Mouse (Mus musculus) right cerebral cortex, postnatal 36 days (tissue): ENCODE measurements around the gene Iglon5.

Source experiments
- DNase-seq, 2 experiments: peaks; one replicate each; pipeline ENCODE4 v3.0.0; 2022; ENCODE audit warnings: low spot score in 2 of 2, mixed read lengths in 1 of 2

Gene Iglon5

DNA sequence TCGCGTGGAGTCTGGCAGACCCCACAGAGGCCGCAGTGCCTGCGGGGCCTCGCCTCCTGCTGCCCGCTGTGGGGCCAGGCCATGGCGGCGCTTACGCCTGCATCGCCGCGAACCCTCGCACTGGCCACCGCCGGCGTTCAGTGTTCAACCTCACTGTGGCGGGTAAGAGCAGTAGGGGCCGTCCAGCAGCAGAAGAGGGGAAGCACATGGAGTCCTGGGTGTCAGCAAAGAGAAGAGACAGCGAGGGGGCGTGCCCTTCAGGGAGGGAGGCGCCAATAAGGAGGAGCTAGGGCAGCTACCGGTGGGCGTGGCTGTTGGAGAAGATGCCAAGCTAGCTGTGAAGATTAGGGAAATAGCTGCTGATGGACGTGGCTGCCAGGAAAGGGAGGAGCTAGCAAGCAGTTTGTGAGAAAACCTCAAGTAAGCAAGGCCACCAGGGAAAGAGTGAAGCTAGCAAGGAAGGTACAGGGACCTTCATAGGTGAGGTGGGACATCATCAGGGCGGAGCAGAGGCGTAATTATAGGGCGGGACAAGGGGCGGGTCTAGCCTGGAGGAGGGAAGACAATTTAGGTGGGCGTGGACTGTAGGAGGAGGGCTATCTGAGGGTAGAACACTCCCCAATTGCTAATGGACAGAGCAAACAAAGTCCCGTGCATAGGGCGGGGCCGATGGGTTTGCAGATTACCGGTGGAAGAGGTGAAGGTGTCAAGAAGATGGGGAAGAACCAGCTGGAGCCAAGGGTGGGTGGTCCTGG is 24.4 kb downstream of the Iglon5 start:
- peak; percentile 64 to 74 for DNase-seq

DNA sequence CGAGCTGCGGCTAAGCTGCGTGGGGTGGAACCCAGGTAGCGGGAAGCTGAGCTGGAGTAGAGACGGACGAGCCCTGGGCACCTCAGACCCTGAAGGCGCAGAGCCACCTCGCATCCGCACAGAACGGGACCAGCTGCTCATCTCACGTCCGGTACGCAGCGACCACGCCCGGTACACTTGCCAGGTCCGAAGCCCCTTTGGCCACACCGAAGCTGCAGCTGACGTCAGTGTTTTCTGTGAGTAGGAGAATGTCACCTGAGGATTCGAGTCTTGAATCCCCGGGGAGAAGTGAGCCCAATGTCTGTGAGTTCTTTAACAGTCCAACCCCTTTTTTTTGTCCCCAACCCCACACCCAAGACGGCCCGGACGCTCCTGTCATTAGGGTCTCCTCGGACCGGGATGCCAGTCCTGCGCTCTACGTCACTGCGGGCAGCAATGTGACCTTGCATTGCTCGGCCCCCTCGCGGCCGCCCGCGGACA is 25.0 kb downstream of the Iglon5 start:
- DNase-seq = no peak

DNA sequence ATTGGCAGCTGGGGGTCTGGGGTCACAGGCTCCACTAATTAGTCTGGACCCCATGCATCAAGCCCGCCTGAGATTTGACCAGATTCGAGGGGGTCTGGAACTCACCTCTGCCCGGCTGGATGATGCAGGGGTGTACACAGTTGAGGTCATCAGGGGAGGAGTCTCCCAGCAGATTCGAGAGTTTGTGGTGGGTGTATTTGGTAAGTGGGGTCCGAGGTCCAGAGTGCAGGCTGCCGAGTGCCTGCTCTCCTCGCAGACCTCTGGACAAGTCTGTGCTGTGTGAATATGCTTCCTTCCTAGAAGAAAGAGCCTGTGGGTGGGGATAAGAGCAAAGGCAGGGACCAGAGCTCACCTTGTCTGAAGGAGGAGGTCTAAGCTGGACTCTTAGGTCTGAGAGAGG is 25.9 kb downstream of the Iglon5 start:
- DNase-seq = no peak

DNA sequence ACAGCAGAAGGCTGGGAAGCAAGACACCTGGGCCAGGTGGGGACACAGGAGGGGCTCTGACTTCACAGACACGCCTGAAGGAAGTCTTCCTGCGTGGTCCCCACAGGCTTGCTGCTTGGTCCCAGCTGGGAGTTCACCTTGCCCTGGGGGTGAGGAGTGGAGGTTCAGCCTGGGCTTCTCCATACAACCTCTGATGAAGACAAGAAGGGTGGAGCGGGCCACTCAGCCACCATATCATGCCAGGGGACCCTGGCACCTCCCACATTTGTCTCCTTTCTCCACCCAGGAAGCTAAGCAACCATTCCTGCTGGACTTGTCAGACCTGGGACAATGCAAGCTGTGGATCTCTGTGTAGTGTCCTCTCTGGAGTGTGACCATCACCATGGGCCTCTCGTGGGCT is 27.0 kb downstream of the Iglon5 start, which contains the start of gene Vsig10l:
Vsig10l (plus strand) TSS at position 301 of the 400 bp plus-strand sequence.
- DNase-seq = no peak

DNA sequence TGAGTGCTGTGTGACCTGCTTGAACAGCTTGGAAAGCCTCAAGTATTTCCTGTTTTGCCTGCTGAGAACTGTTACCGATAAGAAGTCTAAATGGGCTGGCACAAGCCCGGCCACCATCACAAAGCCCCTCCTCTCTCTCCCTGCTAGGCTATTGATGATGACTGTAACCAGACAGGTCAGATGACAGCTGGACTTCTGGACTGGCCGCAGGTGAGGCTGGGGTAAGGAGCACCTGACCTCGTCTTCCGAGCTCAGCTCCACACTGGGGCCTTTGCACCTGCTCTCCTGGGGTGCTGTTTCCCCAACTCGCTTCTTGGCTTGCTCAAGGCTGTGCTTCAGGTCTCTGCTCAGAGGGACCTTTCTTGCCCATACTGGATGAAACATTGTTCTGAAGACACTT is 35.5 kb downstream of the Iglon5 start:
- DNase-seq = no peak

DNA sequence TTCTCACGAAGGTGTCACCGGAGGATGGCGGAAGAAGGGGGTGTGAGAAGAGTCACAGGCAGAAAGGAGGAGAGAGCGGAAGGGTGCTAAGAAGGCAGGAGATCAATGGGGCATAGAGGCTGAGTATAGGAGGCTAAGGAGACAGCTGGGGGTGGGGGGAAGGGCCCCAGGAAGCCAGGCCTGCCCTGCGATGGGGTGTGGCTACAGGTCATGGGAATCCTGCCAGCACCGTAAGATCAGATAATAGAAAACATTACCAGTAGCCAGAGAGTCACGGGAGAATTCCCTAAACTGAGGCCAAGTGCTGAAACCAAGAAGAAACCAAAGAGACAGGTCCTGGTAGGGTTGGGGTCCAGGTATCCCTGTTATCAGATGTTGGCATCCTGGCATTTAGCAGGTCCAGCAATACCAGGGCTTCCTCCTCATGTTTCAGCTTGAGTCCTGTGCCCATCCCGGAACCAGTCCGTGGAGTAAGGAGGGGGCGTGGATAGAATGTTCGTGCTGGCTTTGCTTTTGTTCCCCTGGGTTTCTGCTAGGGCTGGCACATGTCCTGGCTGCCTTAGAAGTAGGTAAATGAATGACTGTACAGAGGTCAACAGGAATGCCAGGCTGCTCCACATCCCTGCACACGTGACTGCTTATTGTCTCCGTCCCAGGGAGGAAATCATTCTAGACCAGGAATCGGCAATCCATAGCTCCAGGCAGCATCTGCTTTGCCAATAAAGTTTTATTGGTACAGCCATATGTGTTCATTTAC is 36.1 kb downstream of the Iglon5 start:
- no peak for DNase-seq

DNA sequence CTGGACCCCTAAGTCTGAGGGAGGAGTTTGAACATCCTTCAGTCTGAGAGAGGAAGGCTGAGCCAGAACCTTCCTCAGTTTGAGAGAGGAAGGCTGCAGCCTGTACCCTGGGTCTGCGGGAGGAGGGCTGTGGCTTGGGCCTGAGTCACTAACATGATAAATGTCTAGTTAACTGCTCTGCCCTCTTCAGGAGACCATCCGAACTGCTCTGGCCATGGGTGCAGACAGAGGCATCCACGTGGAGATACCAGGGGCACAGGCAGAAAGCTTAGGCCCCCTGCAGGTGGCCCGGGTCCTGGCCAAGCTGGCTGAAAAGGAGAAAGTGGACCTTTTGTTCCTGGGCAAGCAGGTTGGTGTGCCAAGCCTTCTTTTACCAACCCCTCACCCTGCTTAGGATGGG is 37.3 kb downstream of the Iglon5 start:
- no peak for DNase-seq

DNA sequence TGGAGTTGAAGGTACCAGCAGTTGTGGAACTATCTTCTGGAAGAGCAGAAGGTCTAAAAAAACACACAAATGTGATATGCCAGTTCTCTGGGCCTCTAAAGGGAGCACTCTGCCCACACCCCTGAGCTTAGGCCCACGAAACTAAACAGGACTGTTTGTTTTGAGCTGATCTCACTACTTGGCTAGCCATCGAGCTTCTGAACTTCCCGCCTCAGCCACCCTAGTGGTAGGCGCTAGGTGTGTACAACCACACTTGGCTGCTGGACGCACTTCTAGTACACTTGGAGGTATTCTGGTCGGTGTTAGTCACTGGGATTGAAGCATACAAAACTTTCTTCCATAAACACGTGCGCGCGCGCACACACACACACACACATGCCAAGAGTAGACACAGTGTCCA is 38.1 kb downstream of the Iglon5 start:
- DNase-seq = no peak

DNA sequence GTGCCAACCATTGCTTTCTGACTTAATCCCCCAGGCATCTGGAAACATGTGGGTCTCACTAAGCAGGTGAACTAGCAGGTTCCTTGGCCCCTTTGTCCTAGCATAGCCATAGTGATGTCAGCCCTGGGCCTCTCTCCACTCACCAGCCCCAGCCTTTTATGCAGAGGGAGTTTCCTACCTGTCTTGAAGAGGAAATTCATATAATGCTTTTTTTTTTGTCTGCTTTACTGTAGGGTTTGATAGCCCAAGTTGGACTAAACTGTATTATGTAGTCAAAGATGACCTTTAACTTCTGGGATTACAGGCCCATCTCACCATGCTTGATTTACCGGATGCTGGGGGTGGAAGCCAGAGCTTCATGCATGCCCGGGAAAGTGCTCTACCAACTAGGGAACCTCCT is 40.1 kb downstream of the Iglon5 start:
- DNase-seq = no peak

DNA sequence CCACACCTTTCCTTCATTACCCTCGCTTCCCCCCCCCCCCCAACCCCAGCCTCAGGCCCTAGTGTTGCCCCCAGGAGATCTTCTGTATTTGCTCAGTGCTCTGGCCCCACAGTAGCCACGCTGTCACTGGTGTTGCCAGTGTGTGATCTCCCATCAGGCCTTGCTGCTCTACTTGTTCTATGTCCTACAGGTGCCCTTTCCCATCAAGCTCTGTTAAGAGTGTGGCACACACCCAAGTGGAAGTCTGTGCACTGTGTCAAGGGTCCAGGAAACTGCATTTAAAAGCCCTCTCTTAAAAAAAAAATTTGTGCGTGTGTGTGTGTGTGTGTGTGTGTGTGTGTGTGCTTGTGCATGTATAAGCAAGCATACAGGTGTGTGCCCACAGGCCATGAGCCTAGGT is 41.6 kb downstream of the Iglon5 start:
- DNase-seq = no peak

DNA sequence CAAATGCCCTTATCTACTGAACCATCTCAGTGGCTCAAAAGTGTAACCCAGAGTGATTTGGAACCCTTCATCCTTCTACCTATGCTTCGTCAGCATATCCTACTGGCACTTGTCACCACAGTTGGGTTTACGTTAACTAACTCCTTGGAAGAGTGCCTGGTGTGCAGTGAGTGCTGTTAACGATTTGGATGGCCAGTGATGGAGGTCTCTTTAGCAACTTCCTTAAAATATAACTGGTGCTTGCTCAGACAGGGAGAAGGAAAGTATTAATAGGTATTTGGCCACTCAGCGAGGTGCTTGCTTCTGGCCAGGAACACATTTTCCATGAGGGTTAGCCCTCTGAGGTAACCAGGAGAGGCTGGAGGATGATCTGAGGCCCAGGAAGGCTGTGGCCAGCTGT is 42.1 kb downstream of the Iglon5 start:
- no peak for DNase-seq

DNA sequence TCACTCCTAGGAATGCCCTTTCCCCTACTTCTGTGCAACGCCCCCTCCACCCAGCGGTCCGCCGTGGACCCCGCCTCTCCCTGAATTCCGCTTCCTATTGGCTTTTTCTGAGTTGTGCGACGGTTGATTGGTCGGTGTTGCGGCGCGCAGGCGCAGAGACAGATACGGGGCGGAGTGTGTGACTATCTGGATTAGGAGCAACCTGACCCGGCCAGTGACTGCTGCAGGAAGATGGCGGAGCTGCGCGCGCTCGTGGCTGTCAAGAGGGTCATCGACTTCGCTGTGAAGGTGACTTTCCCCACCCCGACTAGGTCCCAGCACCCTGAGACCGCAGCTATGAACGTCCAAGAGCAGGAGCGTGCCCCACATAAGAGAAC is 46.0 kb downstream of the Iglon5 start, which contains the start of the genes Etfb and Gm45233:
Etfb (plus strand) TSS at position 167 of the 377 bp plus-strand sequence.
Gm45233 (plus strand) TSS at position 212 of the 377 bp plus-strand sequence.
- peak; percentile 93 to 96 for DNase-seq

DNA sequence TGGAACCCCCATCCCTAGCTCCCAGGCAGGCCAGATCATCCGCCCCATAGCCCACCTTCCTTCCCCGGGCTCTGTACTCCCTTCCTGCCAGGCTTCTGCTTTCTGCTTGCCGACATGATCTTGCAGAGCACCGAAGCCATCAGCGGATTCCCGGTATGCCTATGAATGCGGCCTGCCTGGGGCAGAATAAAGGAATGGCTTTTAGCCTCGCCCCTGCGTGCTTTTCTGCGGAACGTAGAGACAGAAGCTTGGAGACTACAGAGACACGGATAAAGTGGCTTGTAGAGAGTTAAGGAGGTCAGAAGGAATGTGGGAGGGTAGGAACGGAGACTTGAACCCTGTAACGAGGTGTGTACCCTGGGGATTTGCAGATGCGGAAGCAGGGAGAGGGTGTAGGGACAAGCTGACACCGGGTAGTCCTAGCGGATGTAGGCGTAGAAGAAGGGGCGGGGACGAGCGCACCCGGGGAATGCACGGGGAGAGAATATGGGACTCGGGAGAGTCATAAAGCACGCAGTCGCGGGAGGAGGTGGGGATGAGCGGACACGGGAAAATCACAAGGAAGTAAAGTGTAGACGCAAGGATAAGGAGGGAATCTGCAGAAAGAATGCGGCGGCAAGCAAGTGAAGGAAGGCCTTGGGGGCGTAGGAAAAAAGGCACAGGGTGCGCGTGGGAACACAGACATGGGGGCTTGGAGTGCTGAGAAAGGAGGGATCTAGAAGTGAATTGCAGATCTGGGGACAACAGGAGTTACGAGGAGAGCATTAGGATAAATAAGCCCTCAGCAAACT is 46.6 kb downstream of the Iglon5 start:
- peak; percentile 40 to 58 for DNase-seq

DNA sequence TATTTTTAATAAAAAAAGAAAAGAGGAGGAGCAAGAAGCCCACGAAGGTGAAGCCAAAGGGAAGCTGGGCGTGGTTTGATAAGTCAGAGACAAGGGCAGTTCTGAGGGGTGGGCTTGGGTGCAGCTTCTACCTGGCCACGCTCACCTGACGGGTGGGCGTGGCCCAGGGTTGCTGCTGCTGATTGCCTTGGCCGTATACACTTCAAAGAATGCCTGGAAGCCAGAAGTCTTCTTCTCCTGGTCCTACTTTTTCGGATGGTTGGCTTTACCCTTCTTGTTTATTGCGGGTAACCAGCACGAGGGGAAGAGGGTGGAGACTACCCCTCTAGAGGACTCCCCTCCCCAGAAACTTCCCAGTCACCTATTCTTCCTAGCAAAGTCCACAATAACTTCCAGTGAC is 47.2 kb downstream of the Iglon5 start:
- DNase-seq = no peak

DNA sequence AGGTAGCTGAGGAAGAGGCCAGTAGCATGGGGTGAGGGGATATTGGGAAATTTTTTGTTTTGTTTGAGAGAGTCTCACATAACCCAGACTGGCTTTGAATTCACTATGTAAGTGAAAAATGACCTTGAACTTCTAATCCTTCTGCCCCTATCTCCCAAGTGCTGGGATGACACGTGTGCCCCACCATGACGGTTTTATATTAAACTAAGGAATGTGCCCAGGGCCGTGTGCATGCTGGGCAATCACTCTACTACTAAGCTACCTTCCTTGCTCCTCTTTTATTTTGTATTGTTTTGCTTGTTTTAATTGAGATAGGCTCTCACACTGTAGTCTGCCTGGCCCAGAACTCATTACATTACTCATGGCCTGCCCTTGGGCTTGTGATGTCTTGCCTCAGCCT is 48.8 kb downstream of the Iglon5 start:
- no peak for DNase-seq

DNA sequence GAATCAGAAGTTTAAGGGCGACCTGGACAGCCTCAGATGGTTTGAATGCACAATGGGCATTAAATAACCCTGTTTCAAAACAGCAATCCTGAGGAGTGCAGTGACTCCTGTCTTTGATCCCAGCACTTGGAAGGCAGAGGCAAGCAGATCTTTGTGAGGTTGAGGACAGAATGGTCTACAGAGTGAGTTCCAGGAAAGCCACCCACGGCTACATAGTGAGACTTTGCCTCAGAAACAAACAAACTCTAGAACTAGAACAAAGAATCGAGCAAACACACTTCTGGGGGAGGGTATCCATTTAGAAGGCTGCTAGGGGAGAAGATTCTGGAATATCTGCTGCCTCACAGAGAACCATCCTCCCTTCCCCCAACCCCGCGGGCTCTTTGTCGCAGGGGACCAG is 49.4 kb downstream of the Iglon5 start, which contains the start of gene Cldnd2:
Cldnd2 (plus strand) TSS at position 301 of the 400 bp plus-strand sequence.
- DNase-seq = no peak

DNA sequence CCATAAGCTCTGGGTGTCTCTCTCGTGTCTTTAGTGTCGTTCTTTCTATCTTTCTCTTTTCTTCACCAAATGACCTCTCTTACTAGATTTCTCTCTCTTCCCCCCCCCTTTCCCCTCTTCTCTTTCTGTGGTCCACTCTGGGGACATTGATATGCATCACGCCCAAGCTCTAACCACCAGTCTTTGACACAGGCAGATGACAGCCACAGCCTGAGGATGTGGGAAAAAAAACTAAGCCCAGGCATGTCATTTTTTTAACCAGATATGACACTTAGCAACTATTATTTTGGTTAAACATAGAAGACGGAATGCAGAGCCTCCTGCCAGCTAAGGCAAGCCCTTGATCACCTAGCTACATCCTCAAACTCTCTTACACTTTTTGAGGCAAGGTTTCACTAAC is 51.3 kb downstream of the Iglon5 start:
- DNase-seq = no peak

DNA sequence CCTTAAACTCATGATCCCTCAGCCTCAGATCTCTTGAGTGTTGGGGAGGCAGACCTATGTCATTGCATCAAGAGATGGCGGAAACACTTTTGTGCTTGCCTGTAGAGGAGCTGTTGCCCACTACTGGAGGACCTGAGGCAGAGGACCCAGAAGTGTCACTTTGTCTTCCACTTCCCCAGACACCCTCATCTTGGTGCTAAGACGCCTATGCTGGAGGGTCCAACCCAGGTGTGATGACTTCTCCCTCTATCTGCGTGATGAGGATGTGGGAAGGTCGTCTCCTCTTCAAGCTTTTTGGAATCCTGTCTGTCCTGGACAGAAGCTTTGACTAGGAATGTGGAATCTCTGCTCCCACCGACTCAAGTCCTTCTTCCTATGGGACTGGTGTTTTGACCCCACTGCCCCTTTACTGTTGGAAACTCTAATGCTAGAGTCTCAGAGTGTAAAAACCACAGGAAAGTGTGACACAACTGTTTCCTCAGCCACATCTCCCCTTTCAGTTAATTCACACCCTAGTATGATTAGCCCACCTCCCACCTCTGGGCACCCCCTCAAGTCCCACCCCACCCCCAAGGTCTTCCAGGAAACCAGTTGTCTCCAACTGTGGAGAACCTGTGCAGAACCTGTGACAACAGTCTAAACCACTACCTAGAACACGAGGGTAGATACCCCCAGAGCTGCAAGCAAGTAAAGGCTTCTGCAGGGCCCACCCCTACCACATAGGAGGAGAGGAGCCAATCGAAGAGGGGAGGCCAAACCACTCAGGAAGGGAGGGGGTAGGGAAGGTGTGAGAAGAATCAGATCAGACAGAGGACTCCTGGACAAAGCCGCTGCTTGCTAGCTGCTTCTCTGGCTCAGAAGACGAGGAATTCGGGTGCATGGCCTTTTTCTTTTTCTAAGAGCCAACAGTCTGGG is 53.3 kb downstream of the Iglon5 start, which contains the start of gene Nkg7:
Nkg7 (plus strand) TSS at position 733 of the 915 bp plus-strand sequence.
- DNase-seq = no peak

DNA sequence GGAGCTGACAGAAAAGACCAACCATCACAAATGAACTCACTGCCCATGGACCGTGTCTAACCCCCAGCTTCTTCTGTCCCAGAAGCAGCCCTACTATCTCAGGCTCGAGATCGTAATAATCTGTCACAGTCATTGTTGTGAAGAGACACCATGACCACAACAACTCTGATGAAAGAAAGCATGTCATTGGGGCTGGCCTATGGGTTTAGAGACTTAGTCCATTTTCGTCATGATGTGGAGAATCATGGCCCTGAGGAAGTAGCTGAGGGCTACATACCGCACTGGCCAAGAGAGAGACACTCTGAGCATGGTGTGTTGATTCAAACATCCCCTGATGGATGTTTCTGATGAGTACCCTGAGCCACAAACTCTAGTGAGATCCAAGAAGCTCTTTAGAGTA is 55.2 kb downstream of the Iglon5 start:
- no peak for DNase-seq

DNA sequence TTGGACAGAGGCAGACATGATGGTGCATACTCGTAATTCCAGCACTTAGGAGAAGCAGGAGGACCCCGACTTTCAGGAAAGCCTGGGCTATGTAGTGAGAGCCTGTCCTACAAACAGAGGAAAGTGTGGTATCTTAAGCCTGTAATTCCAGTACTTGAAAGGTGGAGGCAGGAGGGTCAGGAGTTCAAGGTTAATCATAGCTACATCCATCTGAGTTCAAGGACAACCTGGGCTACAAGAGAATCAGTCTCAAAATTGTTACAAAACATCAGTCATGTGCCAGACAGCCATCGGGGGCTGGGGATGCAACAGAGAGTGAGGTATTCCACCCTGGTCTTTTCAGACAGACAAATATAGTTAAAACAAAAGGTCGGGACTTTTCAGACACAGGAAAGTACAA is 57.0 kb downstream of the Iglon5 start:
- no peak for DNase-seq

DNA sequence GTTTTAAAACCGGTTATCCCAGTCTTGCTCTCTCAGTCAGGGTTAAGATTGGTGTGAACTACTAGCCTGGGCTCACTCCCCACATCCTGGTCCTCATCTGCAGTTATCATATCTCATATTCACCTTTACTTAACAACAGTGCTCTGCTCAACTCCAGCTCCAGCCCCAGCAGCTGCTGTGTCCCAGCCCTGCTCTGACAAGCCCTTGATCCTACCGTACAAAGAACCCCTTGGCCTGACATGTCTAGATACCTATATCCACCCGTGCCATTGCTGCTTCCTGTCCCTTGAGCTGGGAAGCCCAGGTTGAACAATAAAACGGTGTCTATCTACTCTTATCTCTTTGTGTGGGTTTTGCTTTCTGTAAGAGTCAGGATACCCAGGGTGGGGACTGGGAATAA is 60.4 kb downstream of the Iglon5 start:
- no peak for DNase-seq
